Mouse (Mus musculus) hindbrain, embryonic 15.5 days (tissue): ENCODE measurements around the gene Creb3. TPM values are rescaled to one million over a fixed set of nuclear protein-coding genes. Genes with fewer than 3 reads are reported as not detected.
A peak's percentile ranks its signal among the peaks of the same experiment; 100 is the strongest.
"Not testable (repeated sequence)": the region's sequence is repeated elsewhere in the genome, so short reads cannot be mapped to it uniquely, and the experiment has no call there.

ENCODE experiments used
- ATAC-seq: fragments of 200-750 bp; cut with Nextera tagmentation; 2 replicates; pipeline ENCODE4 v1.8.0; 2017; ENCODE audit warnings: low read depth, moderate number of reproducible peaks, moderate TSS enrichment; ENCODE audit not compliant: low FRiP score
- H3K27ac ChIP-seq: fragments of 300-500 bp; sonication (generic); replicated peaks from 2 replicates; pipeline ENCODE4 v1.5.1; 2015; ENCODE audit warnings: mild to moderate bottlenecking, inconsistent platforms
- H3K27me3 ChIP-seq: fragments of 300-500 bp; sonication (generic); 2 replicates; pipeline ENCODE4 v1.6.1; 2015; ENCODE audit warnings: control low read depth, inconsistent platforms
- H3K36me3 ChIP-seq: fragments of 300-500 bp; sonication (generic); 2 replicates; pipeline ENCODE4 v1.6.1; 2015; ENCODE audit warnings: control low read depth, inconsistent platforms
- H3K4me1 ChIP-seq: fragments of 300-500 bp; sonication (generic); replicated peaks from 2 replicates; pipeline ENCODE4 v1.6.1; 2015; ENCODE audit warnings: control low read depth, inconsistent platforms
- H3K4me2 ChIP-seq: fragments of 300-500 bp; sonication (generic); 2 replicates; pipeline ENCODE4 v1.6.1; 2015; ENCODE audit warnings: moderate library complexity, mild to moderate bottlenecking, inconsistent platforms
- H3K4me3 ChIP-seq: fragments of 300-500 bp; sonication (generic); 2 replicates; pipeline ENCODE4 v1.5.1; 2015; ENCODE audit warnings: mild to moderate bottlenecking, inconsistent platforms
- H3K9ac ChIP-seq: fragments of 300-500 bp; sonication (generic); 2 replicates; pipeline ENCODE4 v1.6.1; 2015; ENCODE audit warnings: inconsistent platforms
- H3K9me3 ChIP-seq: fragments of 300-500 bp; sonication (generic); 2 replicates; pipeline ENCODE4 v1.6.1; 2016; ENCODE audit warnings: control low read depth, inconsistent platforms
- WGBS: fragments of 180-500 bp; shearing (Covaris S2); methylation state at CpG from one replicate; pipeline ENCODE4 v1.1.7; 2015; 5-methylcytosine and 5-hydroxymethylcytosine counted together
- polyA plus RNA-seq: library from polyadenylated mRNA; unstranded; fragments of >200 nt; fragmentation: Nextera tagmentation; extraction: Ambion mirVana; gene quantifications from 2 replicates; pipeline ENCODE4 v1.2.1, GENCODE M21; 2015

Creb3 gene
- polyA plus RNA-seq, 1 experiment from 2014 or later, result 79.5 TPM

GRCm38 (mm10) chr4:43535628-43536027 is 26.5 kb upstream of the Creb3 start:
- Histone ChIP-seq H3K4me2 (no peak overlapping the region), H3K9me3 (no peaks in the 10 kb centered on the region), H3K4me3 (no peak overlapping the region), H3K4me1 (no peaks in the 10 kb centered on the region), H3K36me3 (peaks cover 88% of the 10 kb centered on the region), H3K27ac (no peak overlapping the region), H3K9ac (no peak overlapping the region), H3K27me3 (no peaks in the 10 kb centered on the region)
- WGBS, result 97% methylated on average over 8 of the region's 8 CpGs
- ATAC-seq, result no peak

GRCm38 (mm10) chr4:43536031-43536430 is 26.1 kb upstream of the Creb3 start:
- no peak overlapping the region for H3K4me2 ChIP-seq
- 91% methylated on average over 9 of the region's 9 CpGs for WGBS
- H3K4me3 ChIP-seq, result no peak overlapping the region
- peaks cover 91% of the 10 kb centered on the region for H3K36me3 ChIP-seq
- no peaks in the 10 kb centered on the region for H3K27me3 ChIP-seq
- H3K9me3 ChIP-seq, result no peaks in the 10 kb centered on the region
- ATAC-seq, result no peak
- no peaks in the 10 kb centered on the region for H3K4me1 ChIP-seq
- H3K27ac ChIP-seq, result no peak overlapping the region
- H3K9ac ChIP-seq, result no peak overlapping the region

GRCm38 (mm10) chr4:43542044-43542443 is 20.1 kb upstream of the Creb3 start:
- H3K4me1 ChIP-seq, result no peaks in the 10 kb centered on the region
- no peak overlapping the region for H3K4me2 ChIP-seq
- no peak for ATAC-seq
- no peak overlapping the region for H3K27ac ChIP-seq
- WGBS, result 98% methylated on average over 3 of the region's 3 CpGs
- no peaks in the 10 kb centered on the region for H3K9me3 ChIP-seq
- no peaks in the 10 kb centered on the region for H3K27me3 ChIP-seq
- H3K9ac ChIP-seq, result no peak overlapping the region
- no peak overlapping the region for H3K4me3 ChIP-seq
- H3K36me3 ChIP-seq, result peaks cover 96% of the 10 kb centered on the region

GRCm38 (mm10) chr4:43546375-43547047 is 15.6 kb upstream of the Creb3 start:
- ATAC-seq, result no peak
- no peaks in the 10 kb centered on the region for H3K4me1 ChIP-seq
- H3K9me3 ChIP-seq, result no peaks in the 10 kb centered on the region
- H3K4me3 ChIP-seq, result no peak overlapping the region
- H3K36me3 ChIP-seq, result peaks cover 98% of the 10 kb centered on the region
- H3K4me2 ChIP-seq, result no peak overlapping the region
- 88% methylated on average over 12 of the region's 12 CpGs for WGBS
- H3K9ac ChIP-seq, result no peak overlapping the region
- H3K27ac ChIP-seq, result no peak overlapping the region
- H3K27me3 ChIP-seq, result no peaks in the 10 kb centered on the region

- H3K4me1 ChIP-seq, result no peaks in the 10 kb centered on the region
- no peak overlapping the region for H3K9ac ChIP-seq
- no peak overlapping the region for H3K27ac ChIP-seq
- H3K4me2 ChIP-seq, result no peak overlapping the region
- H3K27me3 ChIP-seq, result no peaks in the 10 kb centered on the region
- H3K9me3 ChIP-seq, result no peaks in the 10 kb centered on the region
- no peak overlapping the region for H3K4me3 ChIP-seq
- WGBS, result 92% methylated on average over 8 of the region's 8 CpGs
- no peak for ATAC-seq
- H3K36me3 ChIP-seq, result peaks cover 97% of the 10 kb centered on the region
Observed at GRCm38 (mm10) chr4:43547160-43547559, 15.0 kb upstream of the Creb3 start.

- no peak overlapping the region for H3K9ac ChIP-seq
- H3K27ac ChIP-seq, result no peak overlapping the region
- WGBS, result 93% methylated on average over 12 of the region's 12 CpGs
- H3K4me2 ChIP-seq, result no peak overlapping the region
- no peak for ATAC-seq
- H3K9me3 ChIP-seq, result no peaks in the 10 kb centered on the region
- H3K36me3 ChIP-seq, result peaks cover 97% of the 10 kb centered on the region
- H3K4me1 ChIP-seq, result no peaks in the 10 kb centered on the region
- H3K27me3 ChIP-seq, result no peaks in the 10 kb centered on the region
- no peak overlapping the region for H3K4me3 ChIP-seq
Observed at GRCm38 (mm10) chr4:43549055-43549454, 13.1 kb upstream of the Creb3 start.

GRCm38 (mm10) chr4:43551854-43552253 is 10.3 kb upstream of the Creb3 start:
- not testable (repeated sequence) for H3K27me3 ChIP-seq, H3K4me2 ChIP-seq, H3K4me3 ChIP-seq, H3K4me1 ChIP-seq, ATAC-seq, H3K27ac ChIP-seq, H3K9me3 ChIP-seq, H3K9ac ChIP-seq
- WGBS, result 87% methylated on average over 6 of the region's 6 CpGs
- peaks cover 93% of the 10 kb centered on the region for H3K36me3 ChIP-seq

GRCm38 (mm10) chr4:43552437-43552836 is 9.7 kb upstream of the Creb3 start:
- Histone ChIP-seq H3K4me3 (no peak overlapping the region), H3K27me3 (no peaks in the 10 kb centered on the region), H3K9ac (no peak overlapping the region), H3K4me1 (no peaks in the 10 kb centered on the region), H3K36me3 (peaks cover 87% of the 10 kb centered on the region), H3K27ac (no peak overlapping the region), H3K9me3 (no peaks in the 10 kb centered on the region), H3K4me2 (no peak overlapping the region)
- no peak for ATAC-seq
- WGBS, result 90% methylated on average over 5 of the region's 5 CpGs

- Histone ChIP-seq H3K9ac (no peak overlapping the region), H3K4me1 (peaks cover 8% of the 10 kb centered on the region), H3K27ac (no peak overlapping the region), H3K4me2 (no peak overlapping the region), H3K27me3 (no peaks in the 10 kb centered on the region), H3K36me3 (peaks cover 73% of the 10 kb centered on the region), H3K4me3 (no peak overlapping the region), H3K9me3 (no peaks in the 10 kb centered on the region)
- no peak for ATAC-seq
Observed at GRCm38 (mm10) chr4:43553891-43554290, 8.2 kb upstream of the Creb3 start.

GRCm38 (mm10) chr4:43555926-43556325 is 6.2 kb upstream of the Creb3 start:
- 97% methylated on average over 7 of the region's 7 CpGs for WGBS
- peaks cover 53% of the 10 kb centered on the region for H3K36me3 ChIP-seq

GRCm38 (mm10) chr4:43558028-43558630 is 4.0 kb upstream of the Creb3 start:
- peak overlapping the region; percentile 32 for H3K4me2 ChIP-seq
- WGBS, result 41% methylated on average over 5 of the region's 5 CpGs

More at GRCm38 (mm10) chr4:43555926-43556325, 6.2 kb upstream of the Creb3 start:
- H3K9me3 ChIP-seq, result no peaks in the 10 kb centered on the region
- H3K27ac ChIP-seq, result no peak overlapping the region
- no peak overlapping the region for H3K4me3 ChIP-seq
- no peaks in the 10 kb centered on the region for H3K27me3 ChIP-seq
- ATAC-seq, result no peak
- H3K4me1 ChIP-seq, result peaks cover 27% of the 10 kb centered on the region
- no peak overlapping the region for H3K4me2 ChIP-seq
- no peak overlapping the region for H3K9ac ChIP-seq

GRCm38 (mm10) chr4:43558631-43559356 is 3.3 kb upstream of the Creb3 start:
- 25% methylated on average over 13 of the region's 13 CpGs for WGBS
- Histone ChIP-seq H3K9me3 (no peaks in the 10 kb centered on the region), H3K4me1 (peaks cover 43% of the 10 kb centered on the region), H3K9ac (no peak overlapping the region), H3K4me3 (no peak overlapping the region), H3K4me2 (peak overlapping the region; percentile 32), H3K36me3 (peaks cover 28% of the 10 kb centered on the region), H3K27me3 (no peaks in the 10 kb centered on the region), H3K27ac (peak overlapping the region; percentile 11; the same call in 1 of the 2 replicates)
- no peak for ATAC-seq

More at GRCm38 (mm10) chr4:43558028-43558630, 4.0 kb upstream of the Creb3 start:
- H3K4me3 ChIP-seq, result no peak overlapping the region
- no peaks in the 10 kb centered on the region for H3K9me3 ChIP-seq
- no peak overlapping the region for H3K9ac ChIP-seq
- no peak for ATAC-seq
- no peaks in the 10 kb centered on the region for H3K27me3 ChIP-seq
- peaks cover 33% of the 10 kb centered on the region for H3K36me3 ChIP-seq
- no peak overlapping the region for H3K27ac ChIP-seq
- peaks cover 37% of the 10 kb centered on the region for H3K4me1 ChIP-seq
